Mouse (Mus musculus) adrenal gland, adult 2 months (tissue): ENCODE data around the gene Gbx2. TPM values are rescaled to one million over a fixed set of nuclear protein-coding genes. Genes with fewer than 3 reads are reported as not detected.

Experiments used
- DNase-seq: peaks from one replicate; pipeline ENCODE4 v3.0.0; 2021
- polyA plus RNA-seq: library from polyadenylated mRNA; depleted of rRNA; stranded (reverse); fragments of >200 nt; gene quantifications from 2 replicates; pipeline ENCODE4 v1.2.3, GENCODE M21; 2012; rRNA removed
- total RNA-seq, 2 experiments: library from RNA; stranded (reverse); gene quantifications; 2 replicates each; pipeline ENCODE4 v1.2.3; 2021

Gbx2 gene
- total and polyA plus RNA-seq, 3 experiments, result not detected

DNA sequence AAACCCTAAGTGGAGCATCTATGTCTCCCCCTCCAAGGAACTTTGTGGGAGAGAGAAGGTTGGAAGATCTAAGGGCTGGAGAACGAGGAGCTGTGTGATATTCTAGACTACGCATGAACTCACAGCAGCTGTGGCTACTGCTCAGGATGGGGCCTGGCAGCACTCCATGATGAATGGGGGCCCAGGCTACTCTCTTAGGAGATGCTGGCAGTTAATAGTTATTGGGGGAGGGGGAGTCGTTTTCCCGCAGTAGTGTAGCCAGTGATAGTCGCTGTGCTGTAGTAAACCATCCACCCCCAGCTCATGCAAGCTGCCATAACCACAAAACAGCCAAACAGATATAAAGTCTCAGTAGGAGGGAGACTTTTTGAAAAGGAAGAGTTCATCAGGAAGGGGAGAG is 18.6 kb downstream of the Gbx2 start:
- DNase-seq, result no peak

DNA sequence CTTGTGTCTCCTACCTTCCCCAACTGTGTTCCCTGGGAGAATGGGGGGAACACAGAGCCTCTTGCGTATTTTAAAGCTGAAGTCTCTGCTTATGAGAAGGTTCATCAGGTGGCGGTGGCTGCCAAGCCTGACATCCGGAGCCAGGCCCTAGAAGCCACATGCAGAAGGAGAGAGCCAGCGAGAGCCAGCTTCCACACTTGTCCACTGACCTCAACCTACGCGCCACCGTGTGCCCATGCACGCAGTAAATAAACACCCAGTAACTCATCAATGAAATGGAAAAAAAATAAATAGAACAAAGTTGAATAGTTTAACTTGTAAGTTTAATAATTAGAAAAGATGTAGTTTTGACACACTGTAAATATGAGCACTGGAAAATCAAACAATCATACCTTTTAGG is 21.2 kb downstream of the Gbx2 start:
- no peak for DNase-seq

DNA sequence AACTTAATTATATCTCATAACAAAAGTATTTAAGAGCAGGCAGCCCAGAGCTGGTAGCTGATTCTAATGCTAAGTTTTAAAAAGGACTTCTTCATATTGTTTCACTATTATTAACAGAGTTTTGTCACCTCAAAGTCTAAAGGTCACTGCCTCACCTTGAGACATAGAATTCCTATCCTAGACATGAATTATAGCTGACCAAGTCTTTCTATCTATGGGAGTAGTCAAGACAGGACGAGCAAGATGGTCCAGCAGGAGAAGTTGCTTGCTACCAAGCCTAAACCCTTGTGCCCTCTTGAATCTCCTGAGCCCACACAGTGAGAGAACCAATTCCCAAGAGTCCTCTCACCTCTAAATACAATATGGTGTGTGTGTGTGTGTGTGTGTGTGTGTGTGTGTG is 28.3 kb downstream of the Gbx2 start:
- DNase-seq, result no peak

GRCm38 (mm10) chr1:89902236-89902635 is 28.7 kb downstream of the Gbx2 start:
- DNase-seq, result no peak

GRCm38 (mm10) chr1:89901381-89901780 is 29.6 kb downstream of the Gbx2 start:
- no peak for DNase-seq

GRCm38 (mm10) chr1:89899761-89900445 is 31.1 kb downstream of the Gbx2 start:
- DNase-seq, result no peak

DNA sequence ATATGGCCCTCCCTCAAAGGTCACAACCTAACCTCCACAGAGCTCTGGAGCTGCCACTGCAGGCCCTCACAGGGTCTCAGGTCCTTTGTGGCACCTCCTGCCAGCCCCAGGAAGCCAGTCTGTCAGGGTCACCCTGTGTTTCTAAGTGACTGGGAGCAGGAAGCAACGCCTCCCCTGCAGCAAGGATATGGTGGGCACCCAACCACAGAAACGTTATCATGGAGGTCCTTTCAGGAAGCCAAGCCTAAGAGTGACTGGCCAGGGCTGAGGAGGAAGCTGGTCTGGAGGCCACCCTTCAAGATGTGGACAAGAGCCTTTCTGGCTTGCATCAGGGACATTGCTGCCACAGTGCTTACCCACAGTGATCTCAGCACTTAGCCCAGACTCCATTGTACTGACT is 31.9 kb downstream of the Gbx2 start:
- DNase-seq, result no peak

DNA sequence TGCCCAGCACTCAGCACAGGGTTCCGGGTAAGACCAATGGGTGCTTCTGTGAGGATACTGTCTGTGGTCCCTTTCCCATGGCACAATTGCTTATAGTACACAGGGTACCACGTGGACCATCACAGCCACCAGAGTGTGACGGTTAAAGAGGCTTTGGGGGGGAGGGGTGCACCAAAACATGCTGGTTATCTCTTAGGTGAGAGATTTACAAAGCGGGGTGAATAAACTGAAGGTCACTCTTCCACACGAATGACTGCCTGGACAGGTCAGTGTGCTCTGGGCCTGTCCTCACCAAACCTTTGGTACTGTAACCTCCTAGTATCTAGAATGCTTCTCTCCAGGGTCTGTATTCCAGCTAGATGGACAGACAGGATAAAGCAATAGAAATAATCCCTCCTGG is 35.2 kb downstream of the Gbx2 start:
- DNase-seq, result no peak

DNA sequence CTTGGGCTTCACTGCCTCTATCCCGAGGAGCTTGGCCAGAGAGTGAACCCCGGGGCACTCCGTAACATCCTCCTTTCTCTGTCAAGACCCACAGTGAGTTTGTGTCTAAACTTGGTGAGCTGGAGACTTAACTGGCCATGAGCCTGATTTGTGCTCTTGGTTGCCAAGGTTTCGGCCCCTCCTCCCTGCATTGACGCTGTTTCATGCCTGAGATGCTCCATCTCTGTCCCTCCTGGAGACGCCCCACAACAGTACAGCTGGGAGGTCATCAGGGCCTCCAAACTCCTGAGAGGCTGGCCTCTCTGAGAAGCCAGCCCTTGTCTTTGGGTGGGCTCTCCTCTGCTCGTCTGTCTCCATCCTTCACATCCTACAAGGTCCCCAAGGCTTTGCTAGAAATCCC is 38.7 kb downstream of the Gbx2 start:
- DNase-seq, result no peak

DNA sequence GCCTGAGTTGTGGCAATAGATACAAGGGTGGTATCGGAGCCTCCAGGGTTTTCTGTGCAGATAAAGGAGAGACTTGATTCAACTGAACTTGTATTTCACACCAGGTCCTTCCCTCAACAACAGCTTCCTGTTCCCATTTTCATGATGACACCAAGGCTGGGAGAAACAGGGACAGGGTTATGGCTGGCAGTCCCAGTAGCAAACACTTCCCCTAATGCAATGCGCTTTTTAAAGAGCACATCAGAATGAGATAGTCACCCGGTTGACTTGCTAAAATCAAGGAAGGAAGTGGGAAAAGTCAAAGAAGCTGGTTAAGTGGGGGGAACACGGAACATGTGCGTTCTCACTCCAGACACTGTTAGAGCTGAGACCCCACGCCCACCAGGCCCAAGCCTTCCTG is 39.6 kb downstream of the Gbx2 start:
- no peak for DNase-seq

- DNase-seq, result no peak
Observed at GRCm38 (mm10) chr1:89885696-89886095, 45.3 kb downstream of the Gbx2 start.

- DNase-seq, result no peak
Observed at GRCm38 (mm10) chr1:89884335-89884734, 46.6 kb downstream of the Gbx2 start.

GRCm38 (mm10) chr1:89880834-89881233 is 50.1 kb downstream of the Gbx2 start:
- no peak for DNase-seq

DNA sequence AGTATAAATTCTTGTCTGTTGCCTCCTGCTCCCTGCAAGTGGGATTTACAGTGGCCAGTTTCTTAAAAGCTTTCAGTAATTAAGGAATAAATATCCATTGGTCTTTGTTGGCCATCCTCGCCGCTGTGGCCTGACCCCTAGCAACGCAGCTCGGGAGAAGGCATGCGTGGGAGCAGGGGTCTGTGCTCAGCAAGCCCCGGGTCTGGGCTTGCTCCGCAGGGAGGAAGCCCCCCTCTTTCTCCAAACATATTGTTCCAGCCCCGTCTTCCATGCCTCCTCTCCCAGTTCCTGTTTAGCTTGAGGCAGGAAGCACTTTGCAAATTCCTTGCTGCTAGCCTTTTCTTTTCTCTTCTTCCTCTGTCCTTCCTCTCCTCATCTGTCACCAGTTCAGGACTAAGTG is 50.8 kb downstream of the Gbx2 start:
- DNase-seq, result no peak

GRCm38 (mm10) chr1:89878496-89878895 is 52.5 kb downstream of the Gbx2 start:
- no peak for DNase-seq

Other genes starting within 250 kb of the Gbx2 start
- not detected for gene Asb18, start 83.5 kb upstream of the Gbx2 start, total RNA-seq
- gene Asb18, start 83.5 kb upstream of the Gbx2 start, polyA plus RNA-seq, result not detected in 2 replicates
- gene Iqca, start 222.2 kb upstream of the Gbx2 start, total RNA-seq, result not detected
- not detected in 2 replicates for gene Iqca, start 222.2 kb upstream of the Gbx2 start, polyA plus RNA-seq